Mouse (Mus musculus) testis, adult 2 months (tissue): ENCODE measurements around the gene Naf1.

Experiments
- CTCF ChIP-seq: fragments of 200-500 bp; IDR thresholded peaks from 2 replicates; pipeline ENCODE4 v1.5.1; 2012; ENCODE audit warnings: low read depth, mild to moderate bottlenecking, inconsistent platforms, low read length, moderate library complexity; ENCODE audit not compliant: control insufficient read depth, insufficient read depth, insufficient replicate concordance
- POLR2A ChIP-seq: fragments of 200-500 bp; IDR thresholded peaks from 2 replicates; pipeline ENCODE4 v1.6.1; 2012; ENCODE audit warnings: low read depth, mild to moderate bottlenecking, inconsistent platforms, low read length, moderate library complexity; ENCODE audit not compliant: control insufficient read depth

DNA sequence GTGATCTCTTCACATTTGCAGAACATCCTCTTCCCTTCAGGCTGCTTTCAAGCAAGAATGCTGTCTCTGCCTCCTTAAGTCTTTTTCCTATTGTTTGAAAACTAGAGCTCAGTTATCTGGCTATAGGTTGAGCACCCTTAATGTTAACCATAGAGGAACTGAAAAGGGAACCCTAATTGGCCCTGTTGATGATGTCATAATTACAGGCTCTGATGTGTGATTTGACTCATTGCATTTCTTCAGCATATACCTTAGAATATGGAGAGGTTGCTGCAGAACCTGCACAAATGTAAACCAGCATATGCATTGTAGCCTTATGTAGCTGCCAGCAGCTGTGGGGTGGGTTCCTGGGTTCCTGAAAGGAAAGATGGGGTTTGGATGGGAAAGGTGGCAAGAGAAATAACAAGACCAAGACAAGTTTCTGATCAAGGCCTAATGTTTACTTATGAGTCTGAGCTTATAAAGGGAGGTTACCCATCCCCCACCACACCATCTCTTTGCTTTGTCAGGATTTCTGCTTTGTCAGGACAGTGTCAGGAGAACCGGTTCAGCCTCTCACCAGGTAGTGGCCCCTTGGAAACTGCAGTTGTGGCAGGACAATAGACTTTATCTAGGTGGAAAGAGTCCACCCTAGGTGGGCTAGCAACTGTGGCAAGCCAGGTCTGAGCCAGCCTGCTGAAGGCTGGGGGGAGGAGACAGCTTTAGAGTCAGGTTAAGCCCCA, 9.4 kb downstream of the Naf1 start:
- TF ChIP-seq CTCF (no peak), POLR2A (no peak)
